Mouse (Mus musculus) cerebellum, postnatal 14 days (tissue): ENCODE measurements at regions not wholly inside any gene's neighbourhood (a gene's known extent, or its start where the extent isn't known, plus 50 kb on each side); places are given as distances from the start of the nearest gene placed in this dataset.
A peak's percentile ranks its signal among the peaks of the same experiment; 100 is the strongest.

ENCODE experiments used
- DNase-seq, 2 experiments: peaks; one replicate each; pipeline ENCODE4 v3.0.0; 2021; ENCODE audit warnings: mixed read lengths in 2 of 2

DNA sequence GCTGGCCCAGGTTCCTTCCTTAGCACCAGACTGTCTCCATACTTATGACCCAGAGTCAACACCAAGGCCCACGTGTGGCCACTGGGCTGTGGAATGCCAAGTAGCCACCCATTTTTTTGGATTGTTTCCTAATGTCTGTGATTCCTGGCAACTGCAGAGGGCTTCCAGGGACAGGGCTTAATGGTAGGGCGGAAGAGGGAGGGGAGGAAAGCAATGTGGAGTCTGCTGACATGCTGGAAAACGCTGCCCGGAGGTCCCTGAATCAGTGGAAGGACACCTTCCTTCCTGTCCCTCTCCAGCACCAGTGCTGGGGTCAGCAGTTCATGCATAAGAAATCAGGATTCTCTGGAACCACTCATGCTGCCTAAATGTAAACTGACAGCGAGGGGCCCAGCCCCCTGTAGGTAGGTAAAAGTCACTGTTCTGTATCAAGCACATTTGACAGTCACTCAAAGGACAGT lies 90.8 kb downstream of the Iyd start:
- DNase-seq: peak in 1 of 2 experiments; percentile 3

DNA sequence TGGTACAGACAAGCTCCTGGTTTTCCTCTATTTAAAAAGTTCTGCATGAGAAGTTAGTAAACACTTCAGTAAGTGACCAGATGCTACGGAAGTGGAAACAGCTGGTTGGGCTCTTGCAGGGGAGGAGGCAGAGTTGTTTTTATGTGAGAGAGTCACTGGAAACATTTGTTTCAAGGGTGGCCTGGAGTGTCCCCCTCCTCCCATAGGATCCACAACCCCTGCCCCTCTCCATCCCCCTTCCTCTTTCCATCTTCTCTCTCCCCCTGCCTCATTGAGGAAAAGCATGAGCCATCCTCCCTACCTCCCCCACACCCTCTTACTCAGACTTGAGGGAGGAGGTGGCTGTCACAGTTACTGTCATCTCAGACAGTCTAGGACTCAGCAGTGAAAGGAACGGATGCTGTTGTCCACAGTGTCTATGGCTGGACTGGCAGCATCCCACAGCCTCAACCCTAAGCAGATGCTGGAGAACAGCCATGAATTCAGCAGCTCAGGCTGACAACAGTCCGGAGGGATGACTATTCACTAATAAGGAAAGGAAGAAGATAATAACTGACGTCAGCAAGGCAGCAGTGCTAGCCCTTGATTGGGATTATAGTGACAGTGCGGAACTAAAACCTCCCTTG lies 93.9 kb downstream of the Iyd start:
- DNase-seq: no peak

DNA sequence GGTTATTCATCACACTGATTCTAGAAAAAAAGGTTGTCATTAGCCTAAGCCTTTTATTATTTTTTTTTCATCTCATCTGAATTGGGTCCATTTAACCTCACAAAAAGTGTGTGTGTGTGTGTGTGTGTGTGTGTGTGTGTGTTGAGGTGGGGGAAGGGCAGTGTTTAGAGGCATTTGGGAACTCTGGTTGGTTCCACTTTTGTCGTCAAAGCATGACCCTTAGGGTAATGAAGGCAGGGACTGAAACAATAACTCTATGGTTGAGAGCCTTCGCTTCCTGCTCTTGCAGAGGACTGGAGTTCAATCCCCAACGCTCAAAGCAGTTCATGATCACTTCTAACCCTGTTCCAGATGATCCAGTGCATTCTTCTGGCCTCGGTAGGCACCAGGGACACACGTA lies 96.1 kb upstream of the Plekhg1 start:
- DNase-seq: no peak

GRCm38 (mm10) chr10:3645030-3645429 lies 95.1 kb upstream of the Plekhg1 start:
- no peak for DNase-seq

DNA sequence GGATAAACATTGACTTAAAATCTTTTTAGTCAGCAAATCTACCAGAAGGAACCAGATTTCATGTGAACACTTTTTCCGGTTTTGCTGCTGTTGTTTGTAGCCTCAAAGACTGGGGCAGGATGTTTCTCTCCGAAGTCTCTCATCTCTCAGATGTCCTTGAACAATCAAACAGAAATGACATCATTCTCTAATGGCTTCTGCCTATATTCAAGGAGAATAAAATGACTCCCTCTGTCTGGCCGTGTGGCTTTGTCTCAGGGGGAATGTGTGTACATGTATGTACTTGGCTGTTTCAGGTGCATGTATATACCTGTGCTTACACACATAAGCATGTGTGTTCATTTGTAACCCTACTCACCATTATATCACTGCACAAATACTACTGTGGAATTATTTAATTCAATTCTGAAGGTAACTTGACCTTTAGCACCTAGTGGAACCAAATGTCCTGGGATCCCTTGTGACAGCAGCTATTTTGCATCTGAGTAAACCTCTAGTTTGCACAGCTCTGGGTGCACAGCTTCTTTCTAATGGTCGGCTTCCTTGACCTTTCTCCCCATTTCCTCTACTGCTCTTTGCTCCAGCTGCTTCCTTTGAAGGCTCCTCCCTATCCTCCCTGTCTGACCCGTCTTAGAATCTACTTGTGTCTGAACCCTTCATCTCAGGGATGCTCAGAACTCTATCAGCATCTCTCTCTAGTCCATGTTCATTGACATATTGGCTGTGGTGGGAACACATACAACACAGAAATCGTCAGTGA lies 93.8 kb upstream of the Plekhg1 start:
- no peak for DNase-seq

- DNase-seq: no peak
Observed at GRCm38 (mm10) chr10:3647811-3648731, 92.1 kb upstream of the Plekhg1 start.

- no peak for DNase-seq
Observed at GRCm38 (mm10) chr10:3649983-3650382, 90.2 kb upstream of the Plekhg1 start.

DNA sequence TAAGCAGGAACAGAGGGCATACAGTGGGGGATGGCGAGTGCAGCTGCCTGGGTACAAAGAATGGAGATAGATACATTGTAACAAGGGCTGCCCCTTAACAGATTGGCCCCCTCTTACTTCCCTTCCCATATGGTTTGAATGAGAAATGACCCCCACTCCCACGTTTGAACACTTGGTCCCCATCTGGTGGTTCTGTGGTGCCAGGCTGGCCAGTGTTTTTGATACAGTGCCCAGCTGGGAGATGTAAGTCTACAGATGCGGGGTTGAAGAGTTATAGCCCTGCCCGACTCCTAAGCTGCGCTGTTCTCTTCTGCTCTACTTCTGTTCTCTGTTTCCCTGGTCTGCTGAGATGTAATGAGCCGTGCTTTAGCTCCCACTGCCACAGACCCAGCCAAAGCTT lies 89.6 kb upstream of the Plekhg1 start:
- no peak for DNase-seq

DNA sequence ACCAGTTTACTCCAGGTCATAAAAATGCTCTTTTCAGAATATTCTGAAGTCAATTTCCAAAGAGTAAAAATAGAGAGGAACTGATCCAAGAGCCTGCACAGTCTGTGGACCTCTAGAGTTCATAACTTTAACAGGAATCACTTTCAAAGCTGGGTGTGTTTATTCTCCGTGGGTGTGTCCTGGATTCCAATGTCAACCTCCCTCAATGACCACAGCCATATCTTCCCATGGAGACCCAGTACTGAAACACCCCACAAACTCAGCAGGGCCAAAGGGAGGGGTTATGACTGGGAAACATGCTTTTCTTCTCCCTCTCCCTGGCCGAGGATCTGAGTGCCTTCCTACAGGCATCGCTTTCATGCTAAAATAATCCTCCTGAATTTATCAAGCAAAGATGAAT lies 87.6 kb upstream of the Plekhg1 start:
- no peak for DNase-seq

DNA sequence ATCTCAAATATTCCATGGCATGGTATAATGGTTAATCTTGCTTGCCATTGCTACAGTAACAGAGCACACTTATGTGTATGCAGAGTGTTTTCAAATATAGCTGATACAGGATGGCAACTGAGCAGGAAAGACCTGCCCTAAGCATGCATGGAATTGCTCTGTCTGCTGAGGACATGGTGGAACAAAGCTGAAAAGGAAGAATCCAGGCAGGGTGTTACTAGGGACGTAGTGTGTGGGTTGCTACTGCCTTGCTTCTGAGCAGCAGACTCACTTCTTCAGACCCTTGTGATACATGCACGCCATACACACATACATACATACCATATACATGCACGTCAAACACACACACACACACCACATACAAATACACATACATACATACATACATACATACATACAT lies 84.1 kb upstream of the Plekhg1 start:
- DNase-seq: no peak

DNA sequence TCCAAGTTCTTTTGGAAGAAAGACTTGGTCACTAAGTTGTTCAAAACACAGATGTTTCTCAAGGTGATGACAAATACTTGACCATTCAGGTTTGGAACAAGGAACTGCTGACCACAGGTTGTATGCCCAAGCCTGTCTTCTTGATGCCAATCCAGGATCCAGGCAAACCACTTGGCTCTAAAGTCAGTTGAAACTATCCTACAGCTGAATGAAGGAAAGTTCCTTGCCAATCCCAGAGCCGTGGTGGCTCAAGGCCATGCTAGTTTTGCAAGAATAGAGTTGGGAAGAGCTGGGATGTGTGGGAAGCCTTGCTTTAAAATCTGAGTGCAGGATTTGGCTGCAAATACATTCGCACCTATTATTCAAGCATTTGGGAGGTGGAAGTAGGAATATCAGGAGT lies 78.0 kb upstream of the Plekhg1 start:
- no peak for DNase-seq

DNA sequence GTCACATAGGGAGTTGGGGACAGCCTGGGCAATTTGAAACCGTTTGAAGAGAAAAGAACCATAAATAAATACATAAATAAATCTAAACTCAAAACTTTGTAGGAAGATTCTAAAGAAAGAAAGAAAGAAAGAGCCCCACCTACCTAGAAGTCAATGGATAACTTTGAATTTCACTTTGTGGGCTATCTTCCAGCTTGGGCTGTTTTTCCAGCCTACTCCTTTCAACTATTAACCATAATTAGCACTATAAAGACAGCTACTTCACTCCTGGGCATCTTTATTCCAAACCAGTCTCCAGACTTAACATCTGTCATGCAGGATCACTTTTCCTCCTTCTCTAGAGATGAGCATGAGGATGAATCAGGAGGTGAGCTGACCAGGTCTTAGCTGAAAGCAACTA lies 77.6 kb upstream of the Plekhg1 start:
- DNase-seq: no peak

DNA sequence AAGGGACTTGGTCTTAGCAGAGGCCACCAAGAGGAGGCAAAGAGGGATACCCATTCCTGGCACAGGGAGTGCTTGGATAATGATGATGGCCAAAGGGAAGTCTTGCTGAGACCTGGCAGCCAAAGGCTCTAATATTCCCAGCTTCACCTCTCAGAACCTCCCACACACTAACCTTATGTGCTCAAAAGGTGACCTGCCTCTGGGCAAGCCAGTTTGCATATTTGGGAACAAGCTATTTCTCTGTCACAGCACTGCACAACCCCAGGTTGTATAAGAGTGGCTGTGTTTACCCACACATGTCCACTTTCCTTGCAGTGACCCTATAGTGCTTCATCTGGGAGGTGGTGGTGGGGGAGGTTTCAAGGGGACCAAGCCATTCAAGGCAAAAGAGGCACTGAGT lies 76.9 kb upstream of the Plekhg1 start:
- no peak for DNase-seq

- DNase-seq: no peak
Observed at GRCm38 (mm10) chr10:3684481-3684880, 55.7 kb upstream of the Plekhg1 start.
